Mouse (Mus musculus): ENCODE measurements around the gene 1700028K03Rik.

1700028K03Rik gene

DNA sequence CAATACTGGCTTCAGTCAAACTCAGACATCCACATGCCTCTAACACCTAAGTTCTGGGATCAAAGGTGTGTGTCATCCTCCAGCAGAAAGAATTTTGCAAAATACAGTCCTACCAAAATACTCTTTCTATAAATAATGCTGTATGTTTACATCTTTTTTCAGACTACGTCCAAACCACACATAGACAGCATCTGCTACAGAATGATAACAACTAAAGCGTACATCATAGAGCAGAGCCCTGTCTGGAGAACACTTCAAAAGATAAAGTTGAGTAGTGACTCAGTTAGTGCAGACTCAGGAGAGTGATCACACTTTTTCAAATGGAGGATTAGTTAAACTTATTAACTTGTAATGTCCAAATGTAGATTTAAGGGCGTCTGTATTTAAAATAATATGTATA, 13.4 kb downstream of the 1700028K03Rik start:
- no peak for DNase-seq

DNA sequence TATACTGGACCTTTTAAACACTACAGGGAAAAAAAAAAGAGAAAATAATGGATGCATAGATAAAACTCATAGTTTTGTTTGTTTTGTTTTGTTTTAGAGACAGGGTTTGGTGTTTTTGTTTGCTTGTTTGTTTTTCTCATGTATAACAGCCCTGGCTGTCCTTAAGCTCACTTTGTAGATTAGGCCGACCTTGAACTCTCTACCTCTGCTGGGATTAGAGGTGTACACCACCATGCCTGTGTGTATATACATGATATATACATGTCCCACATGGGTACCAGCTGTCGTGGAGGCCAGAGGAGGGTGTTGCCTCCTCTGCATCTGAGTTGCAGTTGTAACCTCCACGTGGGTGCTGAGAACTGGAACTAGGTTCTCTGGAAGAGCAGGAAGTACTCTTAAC, 13.9 kb downstream of the 1700028K03Rik start:
- no peak for DNase-seq

DNA sequence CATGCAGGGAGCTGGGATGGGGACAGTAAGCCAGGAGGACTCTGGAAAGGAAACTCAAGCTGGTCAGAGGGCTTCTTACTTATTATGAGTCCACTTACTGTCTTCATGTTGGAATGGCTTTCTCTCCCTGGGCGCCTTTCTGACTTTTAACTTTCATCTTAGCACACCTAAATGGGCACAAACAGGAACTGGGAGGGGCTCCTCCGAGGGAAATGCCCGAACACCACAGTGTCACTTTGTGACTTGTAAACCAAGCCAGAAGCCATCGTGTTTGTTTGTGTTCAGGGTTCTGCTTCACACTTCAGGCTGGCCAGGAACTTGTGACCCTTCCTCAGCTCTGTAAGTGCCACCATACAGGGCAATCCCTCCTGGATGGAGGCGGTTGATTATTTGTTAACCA, 19.8 kb downstream of the 1700028K03Rik start:
- DNase-seq, result no peak

DNA sequence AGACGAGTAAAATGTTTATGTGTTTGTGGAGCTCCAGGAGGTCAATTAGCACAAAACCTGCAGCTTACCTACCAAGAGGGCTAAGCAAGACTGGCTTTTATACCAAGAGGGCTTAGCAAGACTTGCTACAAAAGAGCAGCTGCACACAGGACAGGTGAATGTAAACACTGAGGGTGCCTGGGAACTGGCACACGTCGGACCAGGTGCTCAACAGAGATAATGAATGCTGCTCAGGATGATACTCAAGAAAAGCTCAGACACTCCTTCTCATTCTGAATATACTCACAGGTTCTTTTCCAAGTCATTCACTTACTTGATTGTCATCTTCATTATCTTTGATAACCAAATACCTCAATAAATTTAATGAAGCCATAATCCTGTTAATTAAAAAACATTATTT, 22.5 kb downstream of the 1700028K03Rik start:
- no peak for DNase-seq

DNA sequence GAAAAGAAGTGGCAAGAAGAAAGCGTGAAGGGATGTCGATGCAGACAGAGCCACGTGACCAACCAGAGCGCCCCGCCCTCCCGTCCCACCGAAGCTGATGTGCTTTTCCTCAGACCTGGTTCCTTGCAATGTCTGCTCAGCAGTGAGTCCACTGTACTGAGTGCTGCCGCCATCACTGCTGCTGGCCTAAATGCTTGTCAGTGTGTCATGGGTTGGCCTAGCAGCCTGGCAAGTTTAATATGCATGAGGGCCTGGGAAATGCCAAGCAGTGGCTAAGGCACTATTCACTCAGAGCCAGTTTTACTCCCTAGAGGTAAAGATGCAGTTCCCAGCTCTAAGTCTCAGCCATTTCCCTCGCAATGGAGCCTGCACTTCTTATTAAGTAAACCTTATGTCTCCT, 34.6 kb downstream of the 1700028K03Rik start:
- no peak for DNase-seq

DNA sequence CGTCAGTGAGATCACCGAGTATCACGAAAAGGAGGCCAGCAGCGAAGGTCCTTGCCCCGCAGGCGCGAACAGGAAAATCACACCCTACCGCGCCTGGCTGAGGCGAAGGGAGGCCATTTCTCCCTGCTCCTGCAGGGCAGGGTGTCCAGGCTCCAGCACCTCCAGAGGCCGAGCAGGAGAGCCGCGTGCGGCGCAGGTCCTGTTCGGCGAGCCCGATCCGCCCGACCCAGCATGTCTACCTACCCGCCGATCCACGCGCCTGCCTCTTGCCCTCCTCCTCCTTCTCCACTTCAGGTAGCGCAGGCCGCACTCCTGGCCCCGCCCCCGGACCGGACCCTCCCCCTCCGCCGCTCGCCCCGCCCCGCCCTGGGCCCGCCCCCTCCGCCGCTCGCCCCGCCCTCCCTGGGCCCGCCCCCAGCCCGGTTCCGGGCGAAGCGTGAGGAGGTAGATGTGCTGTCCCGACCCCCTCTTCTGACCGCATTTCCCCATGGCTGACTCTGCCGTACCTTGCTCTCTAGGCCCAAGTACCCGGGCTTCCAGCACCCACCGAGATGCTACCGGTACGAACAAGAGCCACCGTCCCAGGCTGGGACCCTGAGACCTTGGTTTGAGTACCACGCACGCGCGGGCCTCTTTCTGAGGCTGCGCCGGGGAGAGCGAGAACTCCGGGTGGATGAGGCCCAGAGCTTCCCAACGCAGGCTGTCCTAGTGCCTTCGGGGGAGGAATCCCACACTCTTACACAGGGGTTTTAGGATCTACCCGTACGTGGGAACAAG, 63.0 kb downstream of the 1700028K03Rik start, which contains the start of the genes Rpap2 and Glmn:
Gene Rpap2 (plus strand): TSS at position 73 of the 777 bp plus-strand sequence.
Gene Glmn (minus strand): TSS at position 588 of the 777 bp plus-strand sequence.
- DNase-seq, result peak; percentile 85

DNA sequence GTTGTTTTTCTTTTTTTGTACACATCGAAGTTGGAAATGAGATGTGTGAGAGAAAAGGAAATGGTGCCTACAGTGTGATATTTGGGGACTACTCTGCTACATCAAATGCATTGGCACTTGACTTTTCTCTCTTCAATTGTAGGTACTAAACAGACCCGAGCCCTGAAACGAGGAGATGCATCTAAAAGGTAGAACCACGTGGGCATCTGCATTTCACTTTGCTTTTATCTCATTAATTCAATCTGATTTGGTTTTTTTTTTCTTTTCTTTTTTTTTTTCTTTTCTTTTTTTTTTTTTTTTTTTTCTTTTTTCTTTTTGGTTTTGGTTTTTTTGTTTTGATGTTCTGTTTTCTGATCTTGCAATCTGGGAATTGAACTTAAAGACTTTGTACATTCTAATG, 63.9 kb downstream of the 1700028K03Rik start:
- DNase-seq, result no peak
